Mouse (Mus musculus) hindbrain, embryonic 11.5 days (tissue): ENCODE measurements around the gene Clca3a1. TPM values are rescaled to one million over a fixed set of nuclear protein-coding genes. Genes with fewer than 3 reads are reported as not detected.

Experiments
- polyA plus RNA-seq: library from polyadenylated mRNA; unstranded; fragments of >200 nt; fragmentation: Nextera tagmentation; extraction: Ambion mirVana; gene quantifications from 2 replicates; pipeline ENCODE4 v1.2.1, GENCODE M21; 2014

Clca3a1 gene
- polyA plus RNA-seq, 1 experiment from 2014 or later: not detected

Other genes starting within 250 kb of the Clca3a1 start
- gene Hs2st1, start 190.8 kb downstream of the Clca3a1 start, polyA plus RNA-seq: 16.3 and 17.1 TPM in 2 replicates
- gene Selenof, start 190.7 kb downstream of the Clca3a1 start, polyA plus RNA-seq: 402 and 453 TPM in 2 replicates
- gene Sh3glb1, start 40.6 kb downstream of the Clca3a1 start, polyA plus RNA-seq: 108 and 116 TPM in 2 replicates
- gene Clca3a2, start 58.5 kb upstream of the Clca3a1 start, polyA plus RNA-seq: 0.29 TPM in 1 of 2 replicates, not detected in the other
- not detected in 2 replicates for gene Clca3b, start 88.4 kb upstream of the Clca3a1 start, polyA plus RNA-seq
- not detected in 2 replicates for gene Clca4b, start 171.6 kb upstream of the Clca3a1 start, polyA plus RNA-seq
- 0.08 TPM in 1 of 2 replicates, not detected in the other for gene Clca4a, start 214.1 kb upstream of the Clca3a1 start, polyA plus RNA-seq